Mouse (Mus musculus): ENCODE results near the gene Atg16l1.

DNA sequence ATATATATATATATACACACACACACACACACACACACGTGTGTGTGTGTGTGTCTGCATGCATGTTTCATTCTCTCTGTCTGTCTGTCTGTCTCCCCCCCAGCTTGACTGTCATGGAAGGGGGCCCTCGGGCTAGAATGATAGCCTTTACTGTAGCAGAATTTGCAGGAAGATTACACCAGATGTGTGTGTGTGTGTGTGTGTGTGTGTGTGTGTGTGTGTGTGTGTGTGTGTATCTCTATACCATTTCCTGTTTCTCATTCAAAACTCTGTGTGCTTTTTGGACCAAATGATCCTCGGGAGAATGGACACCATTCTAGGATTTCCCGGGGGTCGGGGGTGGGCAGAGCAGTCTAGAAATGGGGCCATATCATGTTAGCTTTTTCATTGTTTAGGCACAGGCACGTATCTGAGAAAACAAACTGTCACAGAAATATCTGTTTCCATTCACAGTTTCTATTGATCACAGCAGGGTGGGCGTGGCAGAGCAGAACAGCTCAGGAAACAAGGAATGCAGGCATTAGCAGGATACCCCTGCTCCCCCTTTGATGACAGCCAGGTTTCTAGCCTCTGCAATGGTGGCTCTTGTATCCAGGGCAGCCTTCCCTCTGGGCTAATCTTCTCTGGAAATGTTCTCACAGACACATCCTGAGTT lies 73.4 kb downstream of the Atg16l1 start:
- no peak for TF ChIP-seq CTCF (IDR thresholded peaks at IDR 0.05; ENCODE audit: low read depth)
- no peak for TF ChIP-seq EP300 (IDR thresholded peaks at IDR 0.05; ENCODE audit: low read depth)
